Mouse (Mus musculus) c-Kit-positive CD71-positive TER-119-negative erythroid progenitor cells, embryonic 14.5 days (primary cell): ENCODE data around the gene Sobp.
A peak's percentile ranks its signal among the peaks of the same experiment; 100 is the strongest.

Experiments
- DNase-seq: peaks from one replicate; pipeline ENCODE4 v3.0.0-alpha.2; 2013; ENCODE audit warnings: low read depth

Gene Sobp

GRCm38 (mm10) chr10:43159333-43159732, 15.0 kb downstream of the Sobp start:
- no peak for DNase-seq

DNA sequence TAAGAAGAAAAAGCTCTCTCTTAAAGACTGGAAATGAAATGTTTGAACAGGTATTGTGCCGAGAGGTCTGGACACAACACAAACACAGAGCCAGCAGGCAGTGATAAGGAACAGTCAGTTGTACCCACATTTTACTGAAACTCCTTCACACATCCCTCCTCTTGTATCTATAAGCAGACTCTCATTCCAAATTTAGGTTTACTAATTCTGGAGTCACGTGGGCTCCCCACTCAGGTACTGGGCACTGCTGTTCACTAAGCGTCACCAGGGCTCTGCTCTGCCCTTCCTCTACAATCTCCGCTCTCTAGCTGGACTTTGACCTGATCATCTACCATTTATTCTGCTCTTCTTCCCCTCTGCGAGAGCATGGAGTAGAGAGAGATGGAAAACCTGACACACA, 15.4 kb downstream of the Sobp start:
- no peak for DNase-seq

DNA sequence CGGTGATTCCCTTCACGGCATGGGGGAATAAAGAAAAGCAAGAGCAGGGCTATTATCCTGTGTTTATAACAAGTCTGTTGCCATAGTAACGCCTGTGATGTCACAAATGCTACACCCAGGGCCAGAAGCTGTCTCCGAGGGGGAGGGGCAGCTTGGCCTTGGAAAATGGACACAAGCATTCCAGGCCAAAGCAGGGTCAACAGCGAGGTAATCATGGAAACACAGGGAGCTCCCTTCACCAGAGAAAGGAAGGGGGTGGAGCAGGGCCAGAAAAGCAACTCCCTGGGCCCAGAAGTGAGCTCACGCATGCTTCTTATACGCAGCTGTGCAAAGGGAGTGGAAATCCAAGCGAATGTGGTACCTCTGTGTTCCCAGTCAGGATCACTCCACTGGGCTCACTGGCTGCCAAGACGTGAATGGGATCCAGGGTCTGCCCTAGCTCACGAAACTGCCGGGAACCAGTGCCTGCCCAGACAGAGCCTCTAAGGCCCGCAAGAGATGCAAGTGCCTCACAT, 19.2 kb downstream of the Sobp start:
- DNase-seq, result no peak

DNA sequence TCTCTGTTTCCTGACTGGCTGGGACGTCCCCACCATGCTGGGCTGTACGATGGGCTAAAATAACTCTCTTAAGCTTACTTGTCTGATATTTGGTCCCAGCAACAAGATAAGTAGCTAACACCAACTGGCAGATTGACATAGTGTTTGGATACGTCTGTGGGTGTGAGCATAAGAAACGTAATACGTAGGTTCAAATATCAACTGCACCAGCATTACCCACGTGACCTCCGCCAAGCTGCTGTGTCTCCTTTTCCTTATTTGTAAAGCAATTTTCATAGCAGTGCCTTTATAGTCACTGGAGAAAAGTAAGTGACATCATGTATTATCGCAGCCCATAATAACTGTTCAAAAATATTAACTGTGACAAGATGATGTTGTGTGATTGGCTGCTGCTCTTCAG, 21.7 kb downstream of the Sobp start:
- DNase-seq, result no peak

- DNase-seq, result no peak
Observed at GRCm38 (mm10) chr10:43148456-43148855, 25.9 kb downstream of the Sobp start.

GRCm38 (mm10) chr10:43143173-43143572, 31.2 kb downstream of the Sobp start:
- DNase-seq, result no peak

GRCm38 (mm10) chr10:43134027-43134426, 40.3 kb downstream of the Sobp start:
- no peak for DNase-seq

GRCm38 (mm10) chr10:43128750-43129149, 45.6 kb downstream of the Sobp start:
- DNase-seq, result no peak

DNA sequence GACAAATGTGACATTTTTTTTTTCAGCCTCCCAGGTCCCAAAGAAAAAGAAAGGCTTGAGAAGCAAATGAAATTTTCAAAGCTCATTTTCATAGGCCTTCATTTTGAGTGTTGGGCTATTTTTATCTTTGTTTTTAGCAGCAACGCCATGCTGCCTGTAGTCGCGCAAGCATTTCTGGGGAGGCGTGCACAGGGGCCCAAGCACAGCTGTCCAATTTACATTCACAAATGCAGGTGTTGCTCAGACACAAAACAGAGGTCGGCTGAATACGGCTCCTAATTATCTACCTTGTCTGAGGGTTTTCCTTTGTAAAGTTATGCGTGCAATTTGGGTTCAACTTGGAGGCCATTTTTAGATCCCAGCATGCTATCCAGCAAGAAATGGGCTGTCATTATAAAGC, 49.8 kb downstream of the Sobp start:
- DNase-seq, result no peak

DNA sequence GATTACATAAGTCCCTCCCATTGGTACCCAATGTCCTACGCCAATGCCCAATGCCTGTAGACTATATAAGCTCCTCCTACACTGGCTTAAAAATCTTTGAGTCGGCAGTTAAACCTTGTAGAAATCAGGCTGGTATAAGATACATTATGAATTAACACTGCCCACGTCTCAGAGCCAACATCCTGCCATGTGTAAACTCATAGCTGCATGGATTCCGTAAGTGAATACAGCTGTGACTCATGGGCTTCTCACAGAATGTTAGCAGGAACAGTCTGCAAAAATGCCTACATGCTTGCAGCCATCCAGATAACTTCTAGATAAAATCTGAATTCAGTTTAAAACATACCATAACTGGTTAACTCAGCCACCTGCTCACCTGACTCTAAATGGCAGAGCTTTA, 50.2 kb downstream of the Sobp start:
- DNase-seq, result no peak

DNA sequence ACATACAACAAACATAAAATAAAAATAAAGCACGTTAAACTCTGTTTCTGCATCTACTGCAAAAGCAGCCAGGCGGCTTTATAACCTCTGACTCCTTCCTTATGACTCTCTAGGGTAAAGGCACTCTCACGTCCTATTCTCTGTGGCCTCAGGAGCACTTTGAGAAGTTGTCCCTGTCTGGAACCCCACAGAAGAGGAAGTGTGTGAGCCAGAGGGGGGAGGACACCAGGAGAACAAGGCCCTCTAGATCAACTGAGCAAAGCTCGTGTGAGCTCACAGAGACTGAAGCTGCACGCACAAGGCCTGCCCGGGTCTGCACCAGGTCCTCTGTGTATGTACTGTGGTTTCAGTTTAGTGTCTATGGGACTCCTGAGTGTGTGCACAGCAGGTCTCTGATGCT, 50.9 kb downstream of the Sobp start:
- DNase-seq, result no peak

GRCm38 (mm10) chr10:43120688-43121450, 53.5 kb downstream of the Sobp start:
- peak; percentile 8 for DNase-seq

GRCm38 (mm10) chr10:43116083-43116927, 58.0 kb downstream of the Sobp start:
- DNase-seq, result no peak

- DNase-seq, result no peak
Observed at GRCm38 (mm10) chr10:43112296-43112695, 62.0 kb downstream of the Sobp start.

DNA sequence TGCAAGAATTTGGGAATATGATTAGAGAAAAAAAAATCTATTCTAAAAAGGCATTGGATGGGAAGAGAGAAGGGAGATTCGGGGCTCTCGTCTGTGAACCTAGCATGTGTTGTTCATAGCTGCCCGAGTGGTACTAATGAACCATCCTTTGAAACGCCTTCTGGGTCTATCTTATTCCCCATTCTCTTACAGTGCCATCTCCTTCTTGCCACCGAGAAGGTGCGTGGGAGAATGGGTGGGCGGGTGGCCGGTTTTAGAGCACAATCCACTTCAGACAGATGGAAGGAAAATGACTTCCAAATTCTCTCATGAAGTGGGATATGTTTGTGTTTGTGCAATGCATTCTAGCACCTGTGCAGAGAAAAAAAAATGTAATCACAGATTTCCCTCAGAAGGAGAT, 67.7 kb downstream of the Sobp start:
- DNase-seq, result no peak

DNA sequence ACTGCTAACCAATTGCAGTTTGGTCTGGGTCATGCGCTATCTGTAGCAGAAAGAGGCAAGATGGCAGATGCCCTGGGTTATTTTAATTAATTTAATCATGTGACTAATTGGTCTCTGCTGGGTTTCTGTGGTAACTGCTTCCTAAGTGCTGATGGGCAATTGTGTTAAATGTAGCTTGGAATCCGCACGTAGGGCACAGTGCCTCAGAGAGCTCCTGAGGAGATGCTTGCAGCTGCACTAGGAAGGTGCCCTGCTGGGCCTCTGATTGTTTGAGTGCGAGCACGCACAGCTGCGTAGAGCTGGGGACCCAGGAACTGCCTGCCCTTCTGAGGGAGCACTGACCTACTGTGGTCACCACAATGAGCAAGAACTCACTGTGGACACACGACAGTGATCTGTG, 68.1 kb downstream of the Sobp start:
- DNase-seq, result no peak

- no peak for DNase-seq
Observed at GRCm38 (mm10) chr10:43100513-43100912, 73.8 kb downstream of the Sobp start.

DNA sequence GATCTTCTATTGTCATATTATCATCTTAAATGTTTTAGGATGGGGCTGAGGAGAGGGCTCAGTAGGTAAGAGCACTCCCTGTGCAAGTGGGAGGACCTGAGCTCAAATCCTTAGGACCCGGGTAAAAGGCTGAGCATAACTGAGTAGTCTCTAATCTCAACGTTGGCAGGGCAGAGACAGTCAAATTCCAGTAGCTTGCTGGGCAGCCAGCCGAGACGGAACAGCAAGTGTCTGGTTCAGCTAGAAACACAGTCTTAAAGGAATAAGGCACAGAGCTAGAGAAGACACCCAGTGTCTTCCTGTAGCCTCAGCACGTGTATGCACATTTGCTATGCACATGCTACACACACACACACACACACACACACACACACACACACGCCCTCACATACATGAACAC, 75.1 kb downstream of the Sobp start:
- DNase-seq, result no peak

- no peak for DNase-seq
Observed at GRCm38 (mm10) chr10:43097755-43098154, 76.6 kb downstream of the Sobp start.

DNA sequence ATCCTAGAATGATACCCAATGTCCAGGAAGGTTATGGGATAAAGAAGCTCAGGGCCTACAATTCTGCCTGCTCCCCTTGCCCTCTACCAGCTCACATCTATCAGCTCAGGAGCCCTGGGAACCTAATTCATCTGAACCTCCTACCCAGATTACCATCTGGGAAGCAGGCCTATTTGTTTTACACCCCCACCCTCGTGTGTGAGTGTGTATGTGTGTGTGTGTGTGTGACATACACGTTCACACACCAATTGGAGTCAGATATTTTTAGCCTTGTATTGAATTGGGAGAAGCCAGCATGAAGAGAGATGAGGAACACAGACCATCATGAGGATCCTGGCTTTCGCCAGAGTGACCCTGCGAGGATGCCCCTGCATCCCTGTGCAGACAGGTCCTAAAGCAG, 77.7 kb downstream of the Sobp start:
- no peak for DNase-seq

DNA sequence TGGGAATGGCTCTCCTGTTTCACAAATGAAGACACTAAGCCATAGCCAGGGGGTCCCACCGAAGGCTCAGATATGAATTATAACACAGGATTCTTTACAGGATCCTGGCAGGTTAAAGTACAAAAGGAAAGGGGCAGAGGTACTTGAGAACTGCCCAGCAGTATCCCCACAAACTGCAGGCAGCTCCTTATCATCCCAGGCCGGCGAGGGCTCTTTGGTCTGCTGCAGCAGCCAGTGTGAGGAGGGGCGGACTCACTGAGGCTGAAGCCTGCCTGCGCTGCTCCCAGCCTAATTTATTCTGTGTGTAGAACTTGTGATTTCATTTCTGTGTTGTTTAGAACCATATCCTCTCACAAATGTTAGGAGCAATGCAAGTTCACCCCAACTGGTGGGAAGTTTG, 79.8 kb downstream of the Sobp start:
- no peak for DNase-seq

DNA sequence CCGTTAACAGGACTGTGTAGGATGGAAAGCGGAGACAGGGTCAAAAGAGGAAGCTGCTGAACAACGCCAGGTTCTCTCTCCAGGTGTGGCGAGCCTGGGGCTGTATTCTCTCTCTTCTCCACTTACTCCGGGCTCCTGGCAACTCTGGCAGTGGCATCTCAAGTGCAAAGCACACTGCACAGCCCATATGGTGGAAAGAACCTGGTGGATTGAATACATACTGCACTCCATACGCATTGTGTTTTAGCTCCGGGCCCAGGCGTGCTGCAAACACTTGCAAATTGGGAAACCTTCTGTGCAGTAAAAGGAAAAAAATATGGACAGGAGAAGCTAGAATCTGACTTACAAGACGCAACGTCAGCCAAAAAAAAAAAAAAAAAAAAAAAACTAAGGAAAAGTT, 80.9 kb downstream of the Sobp start:
- DNase-seq, result no peak

DNA sequence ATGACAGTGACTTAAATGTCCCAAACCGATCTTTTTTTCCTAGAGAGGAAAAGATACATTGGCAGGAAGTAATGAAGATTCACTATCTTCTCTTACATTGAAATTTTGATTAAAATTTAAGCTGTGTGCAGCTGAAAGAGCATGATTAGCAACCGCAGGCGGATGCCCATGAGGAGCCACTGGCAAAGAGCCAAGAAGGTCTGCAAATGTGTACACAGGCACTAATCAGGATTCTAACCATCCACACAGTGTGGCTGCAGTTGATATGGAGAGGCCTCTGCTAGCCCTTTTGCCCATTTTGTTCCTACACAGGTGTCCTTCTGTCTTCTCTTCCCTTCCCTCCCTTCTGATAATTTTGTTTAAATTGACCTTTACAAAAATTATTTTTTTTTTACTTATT, 84.3 kb downstream of the Sobp start:
- DNase-seq, result no peak
